Mouse (Mus musculus) layer of hippocampus, adult 8-10 months (tissue): Measurements from ENCODE around the gene Dcdc2a. TPM values are rescaled to one million over a fixed set of nuclear protein-coding genes. Genes with fewer than 3 reads are reported as not detected.

Experiments used
- DNase-seq, 2 experiments: peaks; one replicate each; pipeline ENCODE4 v3.0.0; 2022; ENCODE audit warnings: low spot score in 2 of 2
- total RNA-seq, 4 experiments: library from RNA; stranded (reverse); gene quantifications; 2 replicates each; pipeline ENCODE4 v1.2.4; 2022

Gene Dcdc2a
- total RNA-seq, 4 experiments from 2014 or later, result 10.3 to 16.6 (median 14.1) TPM

GRCm38 (mm10) chr13:25094381-25094780 lies 38.6 kb downstream of the Dcdc2a start:
- no peak for DNase-seq

DNA sequence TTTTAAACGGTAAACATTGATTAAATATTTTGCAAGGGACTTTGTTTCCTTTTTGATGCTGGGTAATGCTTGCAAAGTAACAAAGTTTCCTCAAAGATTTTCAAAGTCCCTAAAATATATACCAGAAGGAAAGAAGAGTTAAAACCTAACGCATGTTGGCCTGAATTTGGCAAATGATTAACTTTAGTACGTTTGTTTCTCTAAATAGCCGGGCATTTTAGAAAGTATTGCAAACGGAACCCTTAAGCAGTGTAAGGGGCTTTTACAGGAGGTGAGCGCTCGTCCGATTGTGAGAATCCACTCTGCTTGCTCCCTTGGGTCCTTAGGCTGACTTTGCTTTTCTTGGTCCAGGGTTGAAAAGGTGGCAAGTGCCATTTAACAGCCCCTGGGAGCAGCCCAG lies 41.5 kb downstream of the Dcdc2a start:
- no peak for DNase-seq

GRCm38 (mm10) chr13:25098578-25098977 lies 42.8 kb downstream of the Dcdc2a start:
- no peak for DNase-seq

GRCm38 (mm10) chr13:25099508-25099907 lies 43.7 kb downstream of the Dcdc2a start:
- DNase-seq, result peak in 1 of 2 experiments; percentile 15

DNA sequence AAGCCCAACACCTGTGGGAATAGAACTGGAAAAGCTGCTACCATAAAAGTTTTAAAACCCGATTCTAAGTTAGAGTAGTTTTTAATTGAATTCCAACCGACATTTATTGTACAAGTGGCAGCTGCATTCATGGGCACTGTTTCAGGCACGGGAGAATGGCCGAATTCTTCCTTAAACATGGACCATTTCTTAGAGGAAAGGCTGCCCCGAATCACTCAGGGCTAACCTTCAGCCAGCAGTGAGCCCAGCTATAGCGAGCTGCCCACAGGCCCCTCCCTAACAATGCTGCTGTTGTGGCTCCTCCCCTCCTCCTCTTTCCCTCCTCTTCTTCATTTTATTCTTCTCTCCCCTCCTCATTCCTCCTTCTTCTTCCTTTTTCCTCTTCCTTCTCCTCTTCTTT lies 44.8 kb downstream of the Dcdc2a start:
- no peak for DNase-seq

DNA sequence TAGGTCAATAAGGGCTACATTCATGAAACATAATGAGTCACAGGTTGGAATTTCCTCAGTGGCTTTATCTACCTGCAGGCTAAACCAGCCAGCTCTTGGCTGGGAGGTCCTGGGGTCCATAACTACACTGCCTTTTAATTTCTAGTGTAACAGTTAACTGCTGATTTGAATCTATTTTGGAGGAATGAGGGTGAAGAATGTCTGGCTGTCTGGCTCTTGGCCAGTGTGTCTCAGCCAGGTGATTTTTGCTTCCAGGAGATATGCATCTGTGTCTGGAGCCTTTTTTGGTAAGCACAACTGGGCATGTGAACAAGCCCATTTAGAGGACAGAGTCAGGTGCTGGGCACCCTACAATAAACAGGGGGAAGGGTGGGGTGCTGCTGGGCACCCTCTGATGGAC lies 49.9 kb downstream of the Dcdc2a start:
- DNase-seq, result no peak

DNA sequence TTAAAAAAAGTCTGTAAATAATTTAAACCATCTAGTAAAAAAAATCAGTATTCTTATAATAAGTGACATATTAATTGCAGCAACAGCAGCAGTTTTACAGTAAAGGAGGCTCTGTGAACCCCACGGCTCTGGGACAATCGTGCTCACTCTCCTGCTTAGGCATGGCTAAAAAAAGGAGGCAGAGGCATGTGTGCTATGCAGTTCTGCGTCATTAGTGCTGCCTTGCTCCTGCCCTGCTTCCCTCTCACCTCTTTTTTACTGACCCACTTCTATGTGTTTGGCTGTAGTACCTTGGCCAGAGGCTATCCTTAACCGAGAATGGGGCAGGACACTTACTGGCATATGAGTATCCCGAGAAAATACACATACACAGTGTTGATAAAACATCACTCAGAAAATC lies 50.9 kb downstream of the Dcdc2a start:
- DNase-seq, result no peak

DNA sequence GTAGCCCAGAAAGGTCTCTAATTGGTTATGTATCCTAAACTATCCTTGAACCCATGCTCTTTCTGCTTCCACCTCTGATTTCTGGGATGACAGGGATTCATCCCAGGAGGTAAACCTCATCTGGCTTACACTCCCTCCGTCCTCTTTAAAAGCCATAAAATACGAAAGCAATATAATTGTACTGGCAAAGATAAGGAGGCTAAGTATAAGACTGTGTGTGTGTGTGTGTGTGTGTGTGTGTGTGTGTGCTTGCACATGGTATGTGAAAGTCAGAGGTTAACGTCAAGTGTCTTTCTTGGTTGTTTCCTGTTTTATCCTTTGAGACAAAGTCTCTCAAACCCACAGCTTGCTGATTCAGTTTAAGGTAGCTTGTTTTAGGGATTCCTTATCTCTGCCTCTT lies 52.5 kb downstream of the Dcdc2a start:
- DNase-seq, result no peak

DNA sequence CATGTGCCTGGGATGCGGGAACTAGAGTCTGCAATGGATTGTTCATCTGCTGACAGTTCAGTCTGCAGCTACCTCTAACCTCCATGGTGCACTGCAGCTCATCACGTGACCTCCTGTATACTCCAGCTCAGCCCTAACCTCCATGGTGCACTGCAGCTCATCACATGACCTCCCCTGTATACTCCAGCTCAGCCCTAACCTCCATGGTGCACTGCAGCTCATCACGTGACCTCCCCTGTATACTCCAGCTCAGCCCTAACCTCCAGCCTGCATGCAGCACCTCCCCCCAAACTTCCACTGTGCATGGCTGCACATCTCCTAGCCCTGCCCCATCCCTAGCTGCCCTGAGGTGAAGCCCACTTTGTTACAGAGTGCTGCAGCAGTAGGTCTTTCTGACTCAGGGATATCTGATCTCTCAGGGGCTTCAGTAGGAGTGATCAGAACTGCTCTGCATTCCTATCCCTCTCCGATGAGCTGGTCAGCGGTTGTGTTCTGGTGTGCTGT lies 54.8 kb downstream of the Dcdc2a start:
- DNase-seq, result no peak

- peak; percentile 60 to 87 for DNase-seq
Observed at GRCm38 (mm10) chr13:25115429-25115881, 59.7 kb downstream of the Dcdc2a start.

- peak in 1 of 2 experiments; percentile 20 for DNase-seq
Observed at GRCm38 (mm10) chr13:25115971-25116370, 60.2 kb downstream of the Dcdc2a start.

DNA sequence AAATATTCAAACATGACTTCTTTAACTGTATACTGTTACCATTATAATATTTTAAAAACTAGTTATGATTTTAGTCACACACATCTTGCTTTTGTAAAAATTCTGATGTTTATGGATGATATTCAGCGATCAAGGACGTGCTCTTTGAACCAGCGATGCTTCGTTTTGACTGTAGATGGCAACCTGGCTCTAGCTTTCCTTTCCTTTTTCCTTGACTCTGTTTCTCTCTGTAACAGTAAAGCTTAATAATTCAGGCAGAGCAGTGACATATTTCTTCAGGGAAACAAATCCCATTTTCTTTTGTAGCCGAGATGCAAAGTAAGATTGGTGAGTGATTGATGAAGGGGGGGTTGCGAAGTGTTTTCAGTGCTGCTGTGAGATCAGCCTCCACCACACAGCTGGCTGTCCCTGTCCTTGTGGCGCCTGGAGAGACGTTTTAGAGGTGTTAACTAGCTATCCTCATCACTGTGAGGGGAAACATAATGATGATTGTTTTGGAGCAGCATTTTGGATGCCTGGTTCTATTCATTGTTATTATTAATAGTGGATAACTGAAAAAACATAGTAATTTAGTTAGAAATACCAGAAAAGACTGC lies 67.0 kb downstream of the Dcdc2a start:
- no peak for DNase-seq

DNA sequence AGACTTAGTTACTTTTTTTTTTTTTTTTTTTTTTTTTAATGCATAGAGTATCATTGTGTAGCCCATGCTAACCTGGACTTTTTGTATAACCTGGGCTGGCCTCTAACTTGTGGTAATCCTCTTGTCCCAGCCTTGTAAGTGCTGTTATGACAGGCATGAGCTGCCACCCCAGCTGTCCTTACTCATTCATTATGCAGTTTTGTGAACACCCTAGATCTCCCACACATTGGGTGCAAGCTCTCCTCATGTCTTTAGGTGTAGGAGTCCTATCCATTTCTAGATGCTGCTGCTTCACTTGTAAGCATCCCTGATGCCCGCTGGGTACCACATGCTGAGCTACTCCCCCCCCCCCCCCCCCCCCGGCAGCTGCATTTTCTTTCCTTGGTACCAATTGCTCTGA lies 71.4 kb downstream of the Dcdc2a start:
- DNase-seq, result no peak

DNA sequence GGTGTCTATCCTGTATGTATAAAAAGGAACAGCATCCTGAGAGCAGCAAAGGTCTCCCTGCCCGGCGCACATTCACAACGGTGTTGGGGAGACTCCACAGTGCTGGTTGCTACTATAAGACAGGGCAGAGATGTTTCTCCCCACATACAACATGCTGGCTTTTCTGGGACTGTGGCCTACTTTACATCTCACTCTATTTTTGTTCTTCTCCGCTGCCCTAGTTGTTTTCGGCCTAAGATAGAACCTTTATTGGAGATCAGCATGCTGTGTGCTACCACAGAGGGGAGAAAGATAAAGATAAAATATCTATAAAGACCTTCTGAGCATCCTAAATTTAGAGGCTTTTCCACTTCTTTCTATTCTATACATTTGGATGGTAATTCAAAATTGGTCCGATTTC lies 72.0 kb downstream of the Dcdc2a start:
- no peak for DNase-seq

GRCm38 (mm10) chr13:25128766-25129165 lies 73.0 kb downstream of the Dcdc2a start:
- DNase-seq, result no peak

- no peak for DNase-seq
Observed at GRCm38 (mm10) chr13:25143066-25143465, 87.3 kb downstream of the Dcdc2a start.

DNA sequence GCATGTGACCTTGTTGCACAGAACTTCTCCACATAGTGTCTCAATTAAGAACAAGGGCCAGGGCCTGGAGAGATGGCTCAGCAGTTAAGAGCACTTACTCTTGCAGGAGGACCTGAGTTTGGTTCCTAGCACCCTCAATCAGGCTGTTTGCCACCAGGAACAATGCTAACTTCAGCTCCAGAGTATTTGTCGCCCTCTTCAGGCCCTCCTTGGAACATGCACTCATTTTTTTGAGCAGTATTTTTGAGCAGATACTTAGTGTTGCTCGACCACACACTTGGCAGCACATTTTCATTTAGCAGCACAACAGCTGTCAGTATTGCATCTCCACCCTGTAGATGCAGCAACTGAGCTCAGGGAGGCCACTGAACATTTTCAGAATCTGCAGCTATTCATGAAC lies 88.3 kb downstream of the Dcdc2a start:
- DNase-seq, result no peak

- DNase-seq, result no peak
Observed at GRCm38 (mm10) chr13:25146232-25146631, 90.4 kb downstream of the Dcdc2a start.

- DNase-seq, result no peak
Observed at GRCm38 (mm10) chr13:25150154-25150781, 94.5 kb downstream of the Dcdc2a start.

GRCm38 (mm10) chr13:25150861-25151260 lies 95.1 kb downstream of the Dcdc2a start:
- no peak for DNase-seq

- no peak for DNase-seq
Observed at GRCm38 (mm10) chr13:25159917-25160316, 104.1 kb downstream of the Dcdc2a start.

DNA sequence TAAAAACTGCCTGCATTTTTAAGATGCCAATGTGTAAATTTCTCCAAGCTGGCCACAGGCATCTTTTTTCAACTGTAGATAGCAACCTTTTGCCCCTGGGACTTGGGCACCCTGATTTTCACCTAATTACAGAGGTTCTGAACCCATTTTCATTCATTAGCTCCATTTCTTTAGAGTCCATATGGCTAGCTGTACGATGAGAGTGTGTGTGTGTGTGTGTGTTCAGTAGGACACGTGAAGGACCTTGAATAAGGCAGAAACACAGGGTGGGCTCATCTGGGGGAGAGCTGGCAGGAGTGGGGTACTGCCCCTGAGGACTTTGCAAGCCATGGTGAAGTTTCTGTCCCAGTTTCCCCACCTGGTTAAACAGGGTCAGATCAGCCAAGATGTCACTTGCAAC lies 105.0 kb downstream of the Dcdc2a start:
- DNase-seq, result no peak

- no peak for DNase-seq
Observed at GRCm38 (mm10) chr13:25162594-25162993, 106.8 kb downstream of the Dcdc2a start.
